Mouse (Mus musculus): ENCODE measurements at regions not wholly inside any gene's neighbourhood (a gene's known extent, or its start where the extent isn't known, plus 50 kb on each side); places are given as distances from the start of the nearest gene placed in this dataset.

- DNase-seq (ENCODE audit: low read depth, low spot score) = no peak
Measured at GRCm38 (mm10) chr14:76244338-76245062, 133.8 kb downstream of the Nufip1 start.

DNA sequence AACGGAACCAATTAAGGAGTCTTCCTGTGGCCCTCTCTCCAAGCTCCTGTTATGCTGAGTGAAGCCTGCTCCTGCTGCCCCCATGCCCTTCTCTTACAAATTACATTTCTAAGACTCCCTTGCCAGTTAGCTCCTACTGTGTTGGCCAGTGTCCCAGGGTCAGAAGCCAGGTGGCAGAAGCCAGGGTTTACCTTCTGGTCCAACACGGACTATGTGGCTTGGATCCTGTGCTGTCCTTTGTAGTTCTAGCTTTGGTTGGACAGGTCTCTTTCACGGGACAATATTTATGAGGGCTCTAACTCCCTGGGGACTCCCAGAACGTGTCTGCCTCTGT lies 134.3 kb downstream of the Nufip1 start:
- no peak for DNase-seq (ENCODE audit: low read depth, low spot score)

- peak; percentile 43 for DNase-seq (ENCODE audit: low read depth, low spot score)
Measured at GRCm38 (mm10) chr14:76247664-76248063, 137.0 kb downstream of the Nufip1 start.

- DNase-seq (ENCODE audit: low read depth, low spot score) = no peak
Measured at GRCm38 (mm10) chr14:76253850-76254249, 143.2 kb downstream of the Nufip1 start.

DNA sequence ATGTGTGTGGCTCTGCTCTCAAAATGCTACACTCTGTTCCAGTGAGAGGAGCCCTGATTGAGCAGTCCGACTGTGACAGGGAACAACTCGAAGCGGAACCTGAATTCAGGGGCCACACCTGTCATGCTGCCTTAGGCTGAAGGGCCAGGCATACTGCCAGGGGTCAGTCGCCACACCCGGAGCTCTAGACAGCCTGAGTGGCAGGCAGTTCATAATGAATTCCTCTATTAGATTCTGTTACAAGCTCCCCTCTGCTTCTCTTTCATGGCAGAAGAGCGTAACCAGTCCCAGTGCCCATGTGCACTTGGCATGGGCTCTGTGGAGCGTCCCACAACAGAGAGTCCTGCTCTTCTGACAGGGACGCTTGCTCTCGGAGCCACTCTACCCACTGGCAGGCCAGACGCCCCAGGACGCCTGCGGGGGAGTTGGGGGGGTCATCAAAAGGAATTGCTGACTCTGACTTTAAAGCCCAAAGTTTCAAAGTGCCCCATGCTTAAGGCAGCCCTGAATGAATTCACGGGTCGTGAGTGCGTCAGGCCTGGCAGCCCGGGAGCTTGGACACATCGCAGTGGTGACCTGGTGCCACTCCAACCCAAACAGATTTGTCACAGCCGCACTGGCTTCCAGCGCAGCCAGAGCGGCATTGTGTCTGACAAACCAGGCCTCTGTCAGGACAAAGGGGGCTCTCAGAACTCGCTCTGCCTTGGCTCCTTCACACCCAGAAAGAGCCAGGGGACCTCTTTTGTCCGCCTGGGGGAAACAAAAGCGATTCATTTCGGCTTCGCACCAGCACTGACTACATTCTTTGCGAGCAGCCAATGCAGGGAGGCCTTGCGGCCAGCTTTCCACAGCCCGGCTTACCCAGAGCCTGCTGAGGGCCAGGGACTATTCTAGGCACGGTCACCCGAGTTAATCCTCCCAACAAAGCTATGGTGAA lies 144.1 kb downstream of the Nufip1 start:
- DNase-seq (ENCODE audit: low read depth, low spot score) = no peak

GRCm38 (mm10) chr14:76255971-76256370 lies 145.3 kb downstream of the Nufip1 start:
- no peak for DNase-seq (ENCODE audit: low read depth, low spot score)

DNA sequence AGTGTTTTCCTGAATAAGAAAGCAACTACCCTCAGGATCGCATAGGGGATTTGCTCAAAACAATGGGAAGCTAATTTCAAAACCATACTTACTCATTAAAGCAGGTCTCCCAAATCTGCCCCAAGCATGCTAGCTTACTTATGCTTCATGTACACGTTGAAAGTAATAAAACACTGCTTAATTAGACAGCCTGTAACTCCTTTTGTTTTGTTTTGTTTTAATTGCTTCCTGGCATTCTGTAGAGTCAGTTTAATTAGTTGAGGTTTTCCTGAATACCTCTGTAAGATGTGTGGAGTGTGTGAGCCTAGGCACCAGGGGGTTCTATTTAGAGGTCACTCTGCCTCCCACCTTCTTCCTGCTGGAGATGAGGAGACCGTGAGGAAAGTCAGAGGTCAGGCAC lies 147.9 kb downstream of the Nufip1 start:
- no peak for DNase-seq (ENCODE audit: low read depth, low spot score)

- DNase-seq (ENCODE audit: low read depth, low spot score) = no peak
Measured at GRCm38 (mm10) chr14:76260628-76261293, 150.1 kb downstream of the Nufip1 start.

- no peak for DNase-seq (ENCODE audit: low read depth, low spot score)
Measured at GRCm38 (mm10) chr14:76263682-76264081, 151.1 kb upstream of the Tsc22d1 start.

DNA sequence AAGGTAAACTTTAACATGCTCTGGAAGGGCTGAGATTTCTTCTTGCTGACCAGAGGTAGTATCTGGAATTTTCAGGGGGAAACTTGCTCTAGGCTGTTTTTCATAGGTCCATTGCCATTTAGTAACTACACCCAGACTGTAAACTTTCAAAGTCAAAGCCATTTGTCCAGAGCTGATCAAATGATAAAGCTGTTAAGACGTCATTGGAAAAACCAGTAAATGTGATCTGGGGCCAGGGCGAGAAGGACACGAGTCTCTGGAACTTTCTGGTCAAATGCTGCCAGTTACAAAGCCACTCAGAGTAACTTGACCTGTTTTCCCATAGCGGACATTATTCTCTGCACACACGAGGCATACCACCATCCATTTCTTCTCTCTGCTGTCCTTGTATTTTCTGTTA lies 148.9 kb upstream of the Tsc22d1 start:
- DNase-seq (ENCODE audit: low read depth, low spot score) = no peak

GRCm38 (mm10) chr14:76266249-76266648 lies 148.5 kb upstream of the Tsc22d1 start:
- DNase-seq (ENCODE audit: low read depth, low spot score) = no peak

DNA sequence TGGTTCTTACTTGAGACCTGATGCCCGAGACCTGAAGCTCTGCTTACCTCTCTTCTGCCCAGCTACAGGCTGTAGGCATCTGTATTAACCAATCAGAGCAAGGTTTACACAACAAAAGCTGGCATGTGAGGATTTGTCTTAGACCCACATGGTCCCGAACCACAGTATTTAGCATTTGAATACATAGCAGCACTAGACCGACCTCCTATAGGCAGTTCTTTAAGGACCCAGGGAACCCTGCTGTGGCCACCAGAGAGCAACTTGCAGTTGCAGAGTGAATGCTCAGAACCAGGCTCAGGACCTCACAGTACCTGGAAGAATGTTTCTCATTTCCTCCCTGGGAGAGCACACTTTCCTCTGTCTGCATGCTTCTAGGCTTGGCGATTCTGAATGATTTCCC lies 147.7 kb upstream of the Tsc22d1 start:
- no peak for DNase-seq (ENCODE audit: low read depth, low spot score)

- no peak for DNase-seq (ENCODE audit: low read depth, low spot score)
Measured at GRCm38 (mm10) chr14:76271190-76271589, 143.6 kb upstream of the Tsc22d1 start.

DNA sequence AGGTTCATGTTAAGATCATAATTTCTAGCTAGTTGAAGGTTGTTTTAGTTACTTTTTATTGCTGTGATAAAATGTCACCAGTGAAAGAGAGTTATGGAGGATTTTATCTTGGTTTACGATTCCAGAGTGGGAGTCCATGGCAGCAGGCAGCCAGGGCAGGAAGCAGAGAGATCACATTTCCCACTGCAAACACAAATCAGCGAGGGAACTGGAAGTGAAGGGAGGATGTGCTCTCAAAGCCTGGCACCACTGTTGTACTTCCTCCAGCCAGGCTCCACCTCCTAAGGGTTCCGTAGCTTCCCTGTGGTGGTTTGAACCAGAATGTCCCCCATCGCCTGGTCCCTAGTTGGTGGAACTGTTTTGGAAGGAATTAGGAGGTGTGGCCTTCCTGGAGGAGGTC lies 141.9 kb upstream of the Tsc22d1 start:
- no peak for DNase-seq (ENCODE audit: low read depth, low spot score)

DNA sequence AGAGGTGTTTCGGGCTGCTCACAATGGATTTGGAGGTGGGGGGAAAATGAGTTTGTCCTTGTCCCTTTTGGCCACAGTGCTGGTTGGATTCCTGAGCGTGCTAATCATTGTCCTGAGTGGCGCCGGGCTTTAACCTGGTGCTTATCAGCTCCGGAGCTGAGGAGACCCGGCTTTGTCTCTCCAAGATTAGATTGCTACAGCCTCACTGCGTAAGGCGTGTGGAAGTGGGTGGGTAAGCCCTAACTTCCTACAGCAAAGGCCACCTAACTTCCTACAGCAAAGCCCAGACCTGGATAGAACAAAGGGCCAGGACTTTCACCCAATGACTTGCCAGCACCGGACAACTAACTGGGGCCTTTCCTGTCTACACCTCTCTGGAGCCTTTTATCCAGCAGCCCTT lies 138.1 kb upstream of the Tsc22d1 start:
- no peak for DNase-seq (ENCODE audit: low read depth, low spot score)

GRCm38 (mm10) chr14:76278751-76279450 lies 135.9 kb upstream of the Tsc22d1 start:
- DNase-seq (ENCODE audit: low read depth, low spot score) = no peak

DNA sequence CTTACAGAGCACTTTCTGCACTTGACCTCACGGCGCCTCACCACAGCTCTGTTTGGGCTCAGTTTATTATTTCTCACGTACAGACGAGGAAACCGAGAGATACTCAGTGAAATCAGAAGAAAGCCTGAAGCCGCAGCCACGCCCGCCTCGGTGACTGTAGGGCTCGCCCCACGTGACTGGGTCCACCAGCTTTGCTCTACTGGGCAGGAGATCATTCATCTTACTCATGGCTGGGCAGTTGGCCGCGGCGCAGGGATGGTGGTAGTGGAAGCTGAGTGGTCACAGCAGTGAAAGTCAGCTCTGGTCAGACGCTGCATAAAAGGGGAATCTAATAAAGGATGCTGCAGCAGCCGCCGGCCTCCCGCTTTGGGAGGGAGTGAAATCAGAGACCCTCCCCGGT lies 135.2 kb upstream of the Tsc22d1 start:
- DNase-seq (ENCODE audit: low read depth, low spot score) = no peak

- no peak for DNase-seq (ENCODE audit: low read depth, low spot score)
Measured at GRCm38 (mm10) chr14:76281867-76282266, 132.9 kb upstream of the Tsc22d1 start.

DNA sequence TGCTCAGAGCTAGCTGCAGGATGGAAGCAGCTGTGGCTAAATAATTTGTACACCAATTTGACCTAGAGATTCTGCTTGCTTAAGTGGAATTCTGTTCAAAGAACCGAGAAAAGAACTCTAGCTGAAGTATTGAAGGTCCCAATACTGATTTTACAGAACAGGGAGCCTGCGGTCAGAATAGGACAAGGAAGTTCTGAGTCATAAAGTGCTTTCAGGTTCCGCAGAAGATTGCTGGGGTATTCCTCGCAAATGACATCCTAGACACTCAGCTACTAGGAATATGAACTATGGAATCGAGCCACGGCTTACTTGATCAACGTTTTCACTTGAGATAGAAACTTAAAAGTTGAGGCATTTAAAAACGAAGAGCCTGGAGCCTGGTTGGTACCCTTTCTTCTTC lies 127.0 kb upstream of the Tsc22d1 start:
- peak; percentile 34 for DNase-seq (ENCODE audit: low read depth, low spot score)

- no peak for DNase-seq (ENCODE audit: low read depth, low spot score)
Measured at GRCm38 (mm10) chr14:76290401-76291018, 124.3 kb upstream of the Tsc22d1 start.

- no peak for DNase-seq (ENCODE audit: low read depth, low spot score)
Measured at GRCm38 (mm10) chr14:76292211-76292610, 122.5 kb upstream of the Tsc22d1 start.
